ENCODE assay signal across 14 mouse cellular contexts in genomic region chr16:41623871-41624270, GRCm38 (mm10).
DNase-seq lines count a peak whose midpoint lies in the region.
"Had no signal": no experiment of that assay in that cellular context is flagged by ENCODE, and none has a peak within 500 bp of the region (broad histone marks: within the 10 kb centered on the region; RNA-seq: fewer than 3 reads in every experiment).

No protein-coding gene starts in this region.

- intact Hi-C loops in heart, postnatal 10 days (cut with DNase I) = no loop called here
- intact Hi-C loops in left cerebral cortex, postnatal 4 days (cut with DNase I) = no loop called here

- peak; percentile 29 for DNase-seq in cerebellum, adult 11-12 months
- DNase-seq in cerebellum, adult 11 months = no peak
- DNase-seq in heart, adult 11 months = peak; percentile 70
- no peak for DNase-seq in heart, postnatal 10 days
- peak; percentile 45 for DNase-seq in left cerebral cortex, postnatal 4 days
- DNase-seq in left cerebral cortex, adult 8-10 months (ENCODE audit: low spot score in 2 of 2) = no peak
- DNase-seq in cerebellum, postnatal 14 days = peak; percentile 67 to 78
- no peak for DNase-seq in retina, postnatal 1 day
- DNase-seq: adrenal gland, adult 8-10 months; adrenal gland, postnatal 36 days; B cell, adult 2 months; gastrocnemius, adult 2 months; gastrocnemius, postnatal 25 days; heart, postnatal 4 days had no signal

Comparison
In these comparisons a context has a peak if more than half of its experiments do, and no peak if none do; other contexts are left out.
1. DNase-seq: peak in cerebellum, adult 11-12 months (single experiment), heart, adult 11 months (single experiment), left cerebral cortex, postnatal 4 days (single experiment) and cerebellum, postnatal 14 days (2 of 2); none in cerebellum, adult 11 months (single experiment), heart, postnatal 10 days (0 of 2), left cerebral cortex, adult 8-10 months (0 of 2) and retina, postnatal 1 day (single experiment).